Mouse (Mus musculus): ENCODE results near the gene 2010109A12Rik. TPM values are rescaled to one million over a fixed set of nuclear protein-coding genes. Genes with fewer than 3 reads are reported as not detected.

2010109A12Rik gene
- polyA plus RNA-seq, 1 experiment from 2014 or later, result 1.9 TPM

DNA sequence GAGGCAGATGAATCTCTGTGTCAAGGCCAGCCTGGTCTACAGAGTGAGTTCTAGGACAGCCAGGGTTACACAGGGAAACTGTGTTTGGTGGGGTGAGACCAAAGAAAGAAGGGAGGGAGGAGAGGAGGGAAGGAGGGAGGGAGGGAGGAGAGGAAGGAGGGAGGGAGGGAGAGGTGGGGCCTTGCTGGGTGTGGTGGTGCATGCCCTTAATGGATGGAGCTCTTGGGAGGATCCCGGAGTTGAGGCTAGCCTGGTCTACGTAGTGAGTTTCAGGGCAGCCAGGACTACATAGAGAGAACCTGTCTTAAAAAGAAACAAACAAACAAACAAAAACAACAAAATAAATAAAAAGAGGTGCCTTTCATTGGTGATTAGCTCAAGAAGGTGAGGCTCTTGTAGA lies 26.5 kb downstream of the 2010109A12Rik start:
- H3K9me3 ChIP-seq, result no peaks in the 10 kb centered on the region

GRCm38 (mm10) chr5:93234130-93234529 lies 27.8 kb downstream of the 2010109A12Rik start:
- Histone ChIP-seq H3K9me3 (no peaks in the 10 kb centered on the region), H3K4me1 (no peaks in the 10 kb centered on the region), H3K9ac (replicated peaks) (no peak overlapping the region), H3K4me2 (replicated peaks) (no peak overlapping the region), H3K36me3 (no peaks in the 10 kb centered on the region), H3K27me3 (no peaks in the 10 kb centered on the region), H3K27ac (replicated peaks) (no peak overlapping the region), H3K4me3 (no peak overlapping the region)
- 59% methylated on average over 4 of the region's 4 CpGs for WGBS
- ATAC-seq (ENCODE audit: low FRiP score, low read depth), result no peak

More for the DNA sequence above, 26.5 kb downstream of the 2010109A12Rik start:
- no peaks in the 10 kb centered on the region for H3K27me3 ChIP-seq
- no peaks in the 10 kb centered on the region for H3K36me3 ChIP-seq
- H3K4me3 ChIP-seq, result no peak overlapping the region
- H3K4me2 ChIP-seq (replicated peaks), result no peak overlapping the region
- no peaks in the 10 kb centered on the region for H3K4me1 ChIP-seq
- no peak overlapping the region for H3K9ac ChIP-seq (replicated peaks)
- no peak for ATAC-seq (ENCODE audit: low FRiP score, low read depth)
- H3K27ac ChIP-seq (replicated peaks), result no peak overlapping the region
- WGBS, result 84% methylated on average over 2 of the region's 2 CpGs

DNA sequence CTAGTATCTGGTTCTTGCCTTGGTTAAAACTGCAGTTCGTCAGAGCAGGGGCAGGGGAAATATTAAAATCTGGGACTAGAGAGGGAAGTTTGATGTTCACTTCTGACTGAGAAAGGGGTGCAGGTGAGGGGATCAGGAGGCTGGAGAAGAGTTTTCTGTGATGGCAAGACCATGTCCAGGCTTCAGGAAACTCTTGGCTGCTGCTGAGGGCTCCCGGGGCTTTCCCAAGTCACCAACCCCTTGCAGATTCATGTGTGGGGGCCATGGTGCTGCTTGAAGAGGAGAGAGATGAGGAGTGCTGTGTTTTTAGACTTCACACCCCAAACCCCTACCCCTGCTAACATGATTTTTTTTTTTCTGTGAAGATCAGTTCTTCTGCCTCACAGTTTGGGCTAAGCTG lies 28.3 kb downstream of the 2010109A12Rik start:
- no peak overlapping the region for H3K4me3 ChIP-seq
- H3K4me2 ChIP-seq (replicated peaks), result no peak overlapping the region
- H3K27me3 ChIP-seq, result no peaks in the 10 kb centered on the region
- no peak overlapping the region for H3K27ac ChIP-seq (replicated peaks)
- H3K9me3 ChIP-seq, result no peaks in the 10 kb centered on the region
- no peak overlapping the region for H3K9ac ChIP-seq (replicated peaks)
- WGBS, result 90% methylated on average over 2 of the region's 2 CpGs
- no peaks in the 10 kb centered on the region for H3K4me1 ChIP-seq
- ATAC-seq (ENCODE audit: low FRiP score, low read depth), result no peak
- no peaks in the 10 kb centered on the region for H3K36me3 ChIP-seq

DNA sequence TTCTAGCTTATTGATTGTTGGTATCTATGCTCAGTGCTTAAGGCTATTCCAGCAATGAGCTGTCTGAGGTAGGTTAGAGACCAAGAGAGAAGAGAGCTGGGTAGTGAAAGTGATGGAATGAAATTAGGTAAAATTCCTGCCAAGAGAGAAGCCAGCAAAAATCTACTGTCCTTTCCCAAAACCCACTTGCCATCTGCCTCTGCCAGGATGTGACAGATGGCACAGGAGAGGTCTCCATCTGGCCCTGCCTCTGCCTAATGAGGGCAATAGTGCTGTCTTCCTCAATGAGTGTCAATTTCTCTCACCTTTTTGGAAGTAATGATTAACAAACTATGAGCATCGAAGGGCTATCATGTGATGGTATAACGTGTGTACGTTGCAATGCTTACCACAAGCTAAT lies 29.6 kb downstream of the 2010109A12Rik start:
- Histone ChIP-seq H3K27me3 (no peaks in the 10 kb centered on the region), H3K4me2 (replicated peaks) (no peak overlapping the region), H3K4me3 (no peak overlapping the region), H3K9ac (replicated peaks) (no peak overlapping the region), H3K27ac (replicated peaks) (no peak overlapping the region), H3K4me1 (no peaks in the 10 kb centered on the region), H3K36me3 (no peaks in the 10 kb centered on the region), H3K9me3 (no peaks in the 10 kb centered on the region)
- WGBS, result 82% methylated on average over 3 of the region's 3 CpGs
- ATAC-seq (ENCODE audit: low FRiP score, low read depth), result no peak

- Histone ChIP-seq H3K4me1 (no peaks in the 10 kb centered on the region), H3K36me3 (no peaks in the 10 kb centered on the region), H3K4me3 (no peak overlapping the region), H3K27ac (replicated peaks) (no peak overlapping the region), H3K9me3 (no peaks in the 10 kb centered on the region), H3K9ac (replicated peaks) (no peak overlapping the region), H3K27me3 (no peaks in the 10 kb centered on the region), H3K4me2 (replicated peaks) (no peak overlapping the region)
- WGBS, result 79% methylated on average over 4 of the region's 4 CpGs
- no peak for ATAC-seq (ENCODE audit: low FRiP score, low read depth)
Observed at GRCm38 (mm10) chr5:93236541-93236940, 30.2 kb downstream of the 2010109A12Rik start.

- H3K4me2 ChIP-seq (replicated peaks), result no peak overlapping the region
- no peak overlapping the region for H3K4me3 ChIP-seq
- no peaks in the 10 kb centered on the region for H3K4me1 ChIP-seq
- no peak overlapping the region for H3K9ac ChIP-seq (replicated peaks)
- H3K27ac ChIP-seq (replicated peaks), result no peak overlapping the region
- no peak for ATAC-seq (ENCODE audit: low FRiP score, low read depth)
- 87% methylated on average over 8 of the region's 8 CpGs for WGBS
- no peaks in the 10 kb centered on the region for H3K27me3 ChIP-seq
- H3K36me3 ChIP-seq, result no peaks in the 10 kb centered on the region
- no peaks in the 10 kb centered on the region for H3K9me3 ChIP-seq
Observed at GRCm38 (mm10) chr5:93239590-93240544, 33.5 kb downstream of the 2010109A12Rik start.

DNA sequence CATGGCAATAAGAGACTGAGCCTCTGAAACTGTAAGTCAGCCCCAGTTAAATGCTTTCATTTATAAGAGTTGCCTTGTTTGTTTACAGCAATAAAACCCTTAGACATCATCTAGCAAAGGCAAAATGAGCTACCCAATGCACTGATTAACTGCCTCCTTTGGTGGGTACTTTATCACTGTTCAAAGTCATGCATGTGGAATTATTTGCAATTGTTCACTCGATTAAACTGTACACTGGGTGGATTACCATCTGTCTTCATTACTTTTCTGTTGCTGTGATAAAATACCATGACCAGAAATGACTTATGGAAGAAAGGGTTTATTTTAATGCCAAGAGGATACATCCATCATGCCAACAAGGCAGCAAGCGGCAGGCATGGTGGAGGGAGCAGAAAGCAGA lies 39.0 kb downstream of the 2010109A12Rik start:
- Histone ChIP-seq H3K27ac (replicated peaks) (no peak overlapping the region), H3K27me3 (no peaks in the 10 kb centered on the region), H3K4me3 (no peak overlapping the region), H3K4me2 (replicated peaks) (no peak overlapping the region), H3K9me3 (no peaks in the 10 kb centered on the region), H3K36me3 (no peaks in the 10 kb centered on the region), H3K4me1 (no peaks in the 10 kb centered on the region), H3K9ac (replicated peaks) (no peak overlapping the region)
- 82% methylated on average over 2 of the region's 2 CpGs for WGBS
- ATAC-seq (ENCODE audit: low FRiP score, low read depth), result no peak

- Histone ChIP-seq H3K4me2 (replicated peaks) (no peak overlapping the region), H3K4me1 (no peaks in the 10 kb centered on the region), H3K9me3 (0 out of 2 replicates have a peak, but pooled peaks cover 4% of the 10 kb centered on the region), H3K36me3 (no peaks in the 10 kb centered on the region), H3K27me3 (no peaks in the 10 kb centered on the region), H3K9ac (replicated peaks) (no peak overlapping the region), H3K4me3 (no peak overlapping the region), H3K27ac (replicated peaks) (no peak overlapping the region)
- ATAC-seq (ENCODE audit: low FRiP score, low read depth), result no peak
- WGBS, result 85% methylated on average over 6 of the region's 6 CpGs
Observed at GRCm38 (mm10) chr5:93249940-93250578, 43.7 kb downstream of the 2010109A12Rik start.

GRCm38 (mm10) chr5:93251001-93251760 lies 44.9 kb downstream of the 2010109A12Rik start:
- H3K4me2 ChIP-seq (replicated peaks), result no peak overlapping the region
- H3K9me3 ChIP-seq, result 0 out of 2 replicates have a peak, but pooled peaks cover 4% of the 10 kb centered on the region
- WGBS, result 90% methylated on average over 12 of the region's 12 CpGs

GRCm38 (mm10) chr5:93255759-93256265 lies 49.5 kb downstream of the 2010109A12Rik start:
- Histone ChIP-seq H3K36me3 (no peaks in the 10 kb centered on the region), H3K9ac (replicated peaks) (no peak overlapping the region), H3K27me3 (no peaks in the 10 kb centered on the region), H3K9me3 (0 out of 2 replicates have a peak, but pooled peaks cover 4% of the 10 kb centered on the region), H3K27ac (replicated peaks) (no peak overlapping the region), H3K4me3 (no peak overlapping the region), H3K4me2 (replicated peaks) (no peak overlapping the region), H3K4me1 (no peaks in the 10 kb centered on the region)
- 90% methylated on average over 5 of the region's 5 CpGs for WGBS
- no peak for ATAC-seq (ENCODE audit: low FRiP score, low read depth)

More at GRCm38 (mm10) chr5:93251001-93251760, 44.9 kb downstream of the 2010109A12Rik start:
- Histone ChIP-seq H3K27me3 (no peaks in the 10 kb centered on the region), H3K4me3 (no peak overlapping the region), H3K36me3 (no peaks in the 10 kb centered on the region), H3K27ac (replicated peaks) (no peak overlapping the region), H3K9ac (replicated peaks) (no peak overlapping the region), H3K4me1 (no peaks in the 10 kb centered on the region)
- ATAC-seq (ENCODE audit: low FRiP score, low read depth), result no peak

DNA sequence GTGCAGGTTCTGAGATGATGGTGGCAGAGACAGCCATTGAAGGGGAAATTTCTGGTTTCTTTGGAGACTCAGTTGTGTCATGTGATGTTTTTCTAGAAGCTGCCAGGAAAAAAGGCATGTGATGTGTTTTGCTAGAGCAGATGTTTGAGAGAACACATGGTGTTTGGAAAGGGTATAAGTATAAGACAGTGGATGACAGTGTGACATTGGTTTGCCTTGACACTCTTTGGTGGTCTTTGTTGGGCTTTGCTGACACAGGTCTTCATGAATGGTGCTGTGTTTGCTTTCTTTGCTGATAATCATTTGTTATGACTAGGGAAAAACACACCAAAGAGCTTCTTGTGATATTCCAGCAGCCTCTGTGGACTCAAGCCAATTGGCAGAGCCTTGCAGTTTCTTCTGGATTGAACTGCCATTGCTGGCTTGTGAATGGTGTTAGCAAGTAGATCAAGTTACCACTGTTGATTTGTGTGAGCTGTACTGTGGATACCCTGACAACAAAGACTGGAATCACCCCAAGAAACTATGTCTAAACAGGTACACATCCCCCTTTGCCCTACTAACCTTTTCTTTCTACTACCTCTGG lies 50.6 kb downstream of the 2010109A12Rik start:
- H3K27ac ChIP-seq (replicated peaks), result no peak overlapping the region
- no peaks in the 10 kb centered on the region for H3K27me3 ChIP-seq
- no peak for ATAC-seq (ENCODE audit: low FRiP score, low read depth)
- H3K36me3 ChIP-seq, result no peaks in the 10 kb centered on the region
- H3K4me3 ChIP-seq, result no peak overlapping the region
- 0 out of 2 replicates have a peak, but pooled peaks cover 4% of the 10 kb centered on the region for H3K9me3 ChIP-seq
- H3K4me1 ChIP-seq, result no peaks in the 10 kb centered on the region
- H3K9ac ChIP-seq (replicated peaks), result no peak overlapping the region
- H3K4me2 ChIP-seq (replicated peaks), result no peak overlapping the region
